Mouse (Mus musculus) cerebellum, postnatal 25 days (tissue): ENCODE measurements around the gene Nubp2.

ENCODE experiments used
- DNase-seq, 2 experiments: peaks; one replicate each; pipeline ENCODE4 v3.0.0; 2021; ENCODE audit warnings: mixed read lengths in 2 of 2

Nubp2 gene

GRCm38 (mm10) chr17:24886134-24886931 lies at the start of gene Nubp2, which contains the start of gene Spsb3:
Gene Nubp2, minus strand, starts transcription at chr17:24886349.
Gene Spsb3, plus strand, starts transcription at chr17:24886643.
- peak; percentile 98 to 99 for DNase-seq

GRCm38 (mm10) chr17:24935666-24936065 lies 49.5 kb upstream of the Nubp2 start:
- DNase-seq: no peak

- DNase-seq: no peak
Observed at GRCm38 (mm10) chr17:24934926-24935325, 48.8 kb upstream of the Nubp2 start.

- DNase-seq: no peak
Observed at GRCm38 (mm10) chr17:24933163-24933562, 47.0 kb upstream of the Nubp2 start.

GRCm38 (mm10) chr17:24932431-24932830 lies 46.3 kb upstream of the Nubp2 start:
- no peak for DNase-seq

- DNase-seq: no peak
Observed at GRCm38 (mm10) chr17:24929506-24929905, 43.4 kb upstream of the Nubp2 start.

GRCm38 (mm10) chr17:24923246-24923645 lies 37.1 kb upstream of the Nubp2 start:
- DNase-seq: no peak

- DNase-seq: no peak
Observed at GRCm38 (mm10) chr17:24913984-24914383, 27.8 kb upstream of the Nubp2 start.

- no peak for DNase-seq
Observed at GRCm38 (mm10) chr17:24907591-24907990, 21.4 kb upstream of the Nubp2 start.

- no peak for DNase-seq
Observed at GRCm38 (mm10) chr17:24903767-24904166, 17.6 kb upstream of the Nubp2 start.

GRCm38 (mm10) chr17:24902671-24903474 lies 16.7 kb upstream of the Nubp2 start:
- DNase-seq: peak in 1 of 2 experiments; percentile 62

GRCm38 (mm10) chr17:24902124-24902523 lies 16.0 kb upstream of the Nubp2 start:
- no peak for DNase-seq

- DNase-seq: no peak
Observed at GRCm38 (mm10) chr17:24900014-24900413, 13.9 kb upstream of the Nubp2 start.

- no peak for DNase-seq
Observed at GRCm38 (mm10) chr17:24899153-24899552, 13.0 kb upstream of the Nubp2 start.

GRCm38 (mm10) chr17:24898041-24898854 lies 12.1 kb upstream of the Nubp2 start:
- DNase-seq: peak in 1 of 2 experiments; percentile 51

GRCm38 (mm10) chr17:24897600-24897999 lies 11.5 kb upstream of the Nubp2 start:
- DNase-seq: no peak

- no peak for DNase-seq
Observed at GRCm38 (mm10) chr17:24896993-24897269, 10.8 kb upstream of the Nubp2 start.

- peak; percentile 85 to 91 for DNase-seq
Observed at GRCm38 (mm10) chr17:24896241-24896992, 10.3 kb upstream of the Nubp2 start, which contains the start of gene Nme3. Gene Nme3, plus strand, starts transcription at chr17:24896500.

- peak; percentile 41 to 52 for DNase-seq
Observed at GRCm38 (mm10) chr17:24895571-24896240, 9.6 kb upstream of the Nubp2 start.

GRCm38 (mm10) chr17:24894995-24895547 lies 8.9 kb upstream of the Nubp2 start, which contains the start of the genes Eme2 and Mrps34:
Gene Eme2, minus strand, starts transcription at chr17:24895087.
Gene Mrps34, plus strand, starts transcription at chr17:24895116.
- DNase-seq: peak; percentile 87 to 91
